Mouse (Mus musculus) MEL (cell line): ENCODE measurements around the gene Sox5. TPM values are rescaled to one million over a fixed set of nuclear protein-coding genes. Genes with fewer than 3 reads are reported as not detected.

Experiments used
- DNase-seq: peaks from one replicate; pipeline ENCODE4 v3.0.0; 2011; ENCODE audit warnings: low read depth, low spot score
- H3K27ac ChIP-seq: 2 replicates; pipeline ENCODE4 v1.5.1; 2012; ENCODE audit warnings: low read depth, mild to moderate bottlenecking, control low read depth, low read length, moderate library complexity; ENCODE audit not compliant: control insufficient read depth
- H3K27me3 ChIP-seq, 2 experiments: fragments of 150-350 bp in 1 of 2; sonication (generic) in 1 of 2; 2 replicates each; pipeline ENCODE4 v1.6.1; 2012; ENCODE audit warnings: low read length in 2 of 2, mild to moderate bottlenecking in 2 of 2, improper control_type of control experiment in 1 of 2, moderate library complexity in 1 of 2; ENCODE audit not compliant: insufficient read depth in 2 of 2, control insufficient read depth in 1 of 2
- H3K36me3 ChIP-seq, 2 experiments: 2 replicates each; pipeline ENCODE4 v1.6.1; 2012 to 2014; ENCODE audit warnings: low read length in 2 of 2, improper control_type of control experiment in 1 of 2, inconsistent platforms in 1 of 2, mild to moderate bottlenecking in 1 of 2; ENCODE audit not compliant: insufficient read depth in 2 of 2, control insufficient read depth in 1 of 2
- H3K4me1 ChIP-seq, 2 experiments: fragments of 150-350 bp in 1 of 2; sonication (generic) in 1 of 2; 2 replicates each; pipeline ENCODE4 v1.6.1; 2012; ENCODE audit warnings: low read length in 2 of 2, improper control_type of control experiment in 1 of 2, mild to moderate bottlenecking in 1 of 2; ENCODE audit not compliant: insufficient read depth in 2 of 2, control insufficient read depth in 1 of 2
- H3K4me3 ChIP-seq, 2 experiments: fragments of 150-350 bp in 1 of 2; sonication (generic) in 1 of 2; 2 replicates each; pipeline ENCODE4 v1.5.1; 2012; ENCODE audit warnings: low read depth in 2 of 2, low read length in 2 of 2, mild to moderate bottlenecking in 2 of 2, moderate library complexity in 2 of 2, control low read depth in 1 of 2, improper control_type of control experiment in 1 of 2; ENCODE audit not compliant: control insufficient read depth in 1 of 2, insufficient read depth in 1 of 2
- H3K79me2 ChIP-seq: 2 replicates; pipeline ENCODE4 v1.6.1; 2012; ENCODE audit warnings: mild to moderate bottlenecking, low read length, moderate library complexity; ENCODE audit not compliant: control insufficient read depth, poor library complexity, insufficient read depth
- H3K9ac ChIP-seq: 2 replicates; pipeline ENCODE4 v1.6.1; 2012; ENCODE audit warnings: low read depth, mild to moderate bottlenecking, control low read depth, low read length, moderate library complexity; ENCODE audit not compliant: control insufficient read depth, poor library complexity, severe bottlenecking
- H3K9me3 ChIP-seq: fragments of 150-350 bp; sonication (generic); replicated peaks from 2 replicates; pipeline ENCODE4 v1.6.1; 2012; ENCODE audit warnings: mild to moderate bottlenecking, low read length, improper control_type of control experiment, moderate library complexity; ENCODE audit not compliant: insufficient read depth
- CHD1 ChIP-seq: IDR thresholded peaks from 2 replicates; pipeline ENCODE4 v1.6.1; 2012; ENCODE audit warnings: low read depth, mild to moderate bottlenecking, inconsistent platforms, low read length, improper control_type of control experiment
- E2F4 ChIP-seq: IDR thresholded peaks from 2 replicates; pipeline ENCODE4 v1.6.1; 2011; ENCODE audit warnings: low read depth, low read length, improper control_type of control experiment, borderline replicate concordance
- EP300 ChIP-seq, 2 experiments: IDR thresholded peaks; 2 replicates each; pipeline ENCODE4 v1.6.1; 2011; ENCODE audit warnings: improper control_type of control experiment in 2 of 2, low read length in 2 of 2, low read depth in 1 of 2, mild to moderate bottlenecking in 1 of 2
- ETS1 ChIP-seq: IDR thresholded peaks from 2 replicates; pipeline ENCODE4 v1.6.1; 2012; ENCODE audit warnings: low read depth, mild to moderate bottlenecking, inconsistent platforms, low read length, improper control_type of control experiment, moderate library complexity
- GABPA ChIP-seq: IDR thresholded peaks from 2 replicates; pipeline ENCODE4 v1.6.1; 2012; ENCODE audit warnings: low read depth, mild to moderate bottlenecking, inconsistent platforms, low read length, improper control_type of control experiment, moderate library complexity
- JUND ChIP-seq: IDR thresholded peaks from 2 replicates; pipeline ENCODE4 v1.6.1; 2011; ENCODE audit warnings: low read depth, mild to moderate bottlenecking, improper control_type of control experiment, low read length
- MAZ ChIP-seq: IDR thresholded peaks from 2 replicates; pipeline ENCODE4 v1.6.1; 2012; ENCODE audit warnings: low read depth, mild to moderate bottlenecking, inconsistent platforms, low read length, improper control_type of control experiment
- MYB ChIP-seq: IDR thresholded peaks from 2 replicates; pipeline ENCODE4 v1.6.1; 2011; ENCODE audit warnings: mild to moderate bottlenecking, low read depth, low read length, improper control_type of control experiment
- NELFE ChIP-seq: IDR thresholded peaks from 2 replicates; pipeline ENCODE4 v1.6.1; 2011; ENCODE audit warnings: low read depth, low read length, improper control_type of control experiment
- NRF1 ChIP-seq: IDR thresholded peaks from 2 replicates; pipeline ENCODE4 v1.6.1; 2014; ENCODE audit warnings: low read depth, mild to moderate bottlenecking, inconsistent platforms, low read length, improper control_type of control experiment, moderate library complexity; ENCODE audit not compliant: poor library complexity, insufficient read depth, severe bottlenecking
- POLR2AphosphoS5 ChIP-seq: IDR thresholded peaks from 2 replicates; pipeline ENCODE4 v1.6.1; 2012; ENCODE audit warnings: low read depth, borderline replicate concordance, mild to moderate bottlenecking, inconsistent platforms, low read length, moderate library complexity, mixed read lengths
- TCF12 ChIP-seq: IDR thresholded peaks from 2 replicates; pipeline ENCODE4 v1.6.1; 2014; ENCODE audit warnings: low read depth, mild to moderate bottlenecking, inconsistent platforms, low read length, improper control_type of control experiment, moderate library complexity
- UBTF ChIP-seq: IDR thresholded peaks from 2 replicates; pipeline ENCODE4 v1.6.1; 2012; ENCODE audit warnings: low read depth, mild to moderate bottlenecking, inconsistent platforms, low read length, improper control_type of control experiment, moderate library complexity, borderline replicate concordance; ENCODE audit not compliant: insufficient read depth
- USF1 ChIP-seq: IDR thresholded peaks from 2 replicates; pipeline ENCODE4 v1.6.1; 2014; ENCODE audit warnings: low read depth, mild to moderate bottlenecking, inconsistent platforms, low read length, improper control_type of control experiment, moderate library complexity
- USF2 ChIP-seq, 2 experiments: IDR thresholded peaks; 2 replicates each; pipeline ENCODE4 v1.6.1; 2011 to 2012; ENCODE audit warnings: improper control_type of control experiment in 2 of 2, low read length in 2 of 2, borderline replicate concordance in 1 of 2, inconsistent platforms in 1 of 2, low read depth in 1 of 2, mild to moderate bottlenecking in 1 of 2; ENCODE audit not compliant: insufficient read depth in 1 of 2
- ZC3H11A ChIP-seq: IDR thresholded peaks from 2 replicates; pipeline ENCODE4 v1.6.1; 2012; ENCODE audit warnings: low read depth, mild to moderate bottlenecking, inconsistent platforms, low read length, improper control_type of control experiment
- ZNF384 ChIP-seq: IDR thresholded peaks from 2 replicates; pipeline ENCODE4 v1.6.1; 2012; ENCODE audit warnings: low read depth, mild to moderate bottlenecking, inconsistent platforms, low read length, improper control_type of control experiment
- polyA plus RNA-seq, 2 experiments: library from polyadenylated mRNA; stranded (reverse) in 1 of 2; unstranded in 1 of 2; fragments of >175 nt in 1 of 2; fragments of >200 nt in 1 of 2; gene quantifications; 2 replicates each; pipeline versions ENCODE4 v1.2.1 to v1.2.4; 2012; ENCODE audit warnings: low replicate concordance in 2 of 2, low read depth in 1 of 2; ENCODE audit not compliant: insufficient read length in 2 of 2, insufficient read depth in 1 of 2, missing spikeins in 1 of 2
- total RNA-seq: library from RNA; depleted of rRNA; stranded (reverse); fragments of 300-350 nt; gene quantifications from 2 replicates; pipeline ENCODE4 v1.2.3, GENCODE M21; 2012

Gene Sox5
- total and polyA plus RNA-seq, 3 experiments = 0.19 to 3.0 TPM; not detected in 1

- no peaks in the 10 kb centered on the region for H3K36me3 ChIP-seq
- no peak overlapping the region for H3K4me3 ChIP-seq
- H3K9ac ChIP-seq = no peak overlapping the region
- no peak for TF ChIP-seq MYB
- TF ChIP-seq CHD1 = no peak
- TF ChIP-seq EP300 (IDR thresholded peaks at IDR 0.05; ENCODE audit: low read depth in 1 of 2, low read length in 2 of 2) = no peak
- TF ChIP-seq UBTF = no peak
- no peak for TF ChIP-seq GABPA
- no peak for TF ChIP-seq USF2 (IDR thresholded peaks at IDR 0.05; ENCODE audit: borderline replicate concordance in 1 of 2, insufficient read depth in 1 of 2, low read depth in 1 of 2, low read length in 2 of 2)
- no peak for TF ChIP-seq E2F4
- H3K27me3 ChIP-seq = no peaks in the 10 kb centered on the region
- no peak for DNase-seq
- H3K27ac ChIP-seq = no peak overlapping the region
- no peaks in the 10 kb centered on the region for H3K9me3 ChIP-seq
- no peaks in the 10 kb centered on the region for H3K79me2 ChIP-seq
- no peaks in the 10 kb centered on the region for H3K4me1 ChIP-seq
These were observed 240.5 kb downstream of the Sox5 start for GRCm38 (mm10) chr6:144541316-144541715.

- H3K9me3 ChIP-seq = no peaks in the 10 kb centered on the region
- H3K36me3 ChIP-seq = no peaks in the 10 kb centered on the region
- H3K9ac ChIP-seq = no peak overlapping the region
- no peak for DNase-seq
- H3K27me3 ChIP-seq = no peaks in the 10 kb centered on the region
- no peaks in the 10 kb centered on the region for H3K79me2 ChIP-seq
- TF ChIP-seq EP300 (IDR thresholded peaks at IDR 0.05; ENCODE audit: low read depth in 1 of 2, low read length in 2 of 2) = no peak
- no peak for TF ChIP-seq POLR2AphosphoS5
- TF ChIP-seq NRF1 = no peak
- TF ChIP-seq TCF12 = no peak
- no peak for TF ChIP-seq ETS1
- no peak for TF ChIP-seq ZNF384
- TF ChIP-seq NELFE = no peak
- no peak overlapping the region for H3K27ac ChIP-seq
- no peak overlapping the region for H3K4me3 ChIP-seq
- no peaks in the 10 kb centered on the region for H3K4me1 ChIP-seq
These were observed 242.2 kb downstream of the Sox5 start for GRCm38 (mm10) chr6:144539439-144540192.

DNA sequence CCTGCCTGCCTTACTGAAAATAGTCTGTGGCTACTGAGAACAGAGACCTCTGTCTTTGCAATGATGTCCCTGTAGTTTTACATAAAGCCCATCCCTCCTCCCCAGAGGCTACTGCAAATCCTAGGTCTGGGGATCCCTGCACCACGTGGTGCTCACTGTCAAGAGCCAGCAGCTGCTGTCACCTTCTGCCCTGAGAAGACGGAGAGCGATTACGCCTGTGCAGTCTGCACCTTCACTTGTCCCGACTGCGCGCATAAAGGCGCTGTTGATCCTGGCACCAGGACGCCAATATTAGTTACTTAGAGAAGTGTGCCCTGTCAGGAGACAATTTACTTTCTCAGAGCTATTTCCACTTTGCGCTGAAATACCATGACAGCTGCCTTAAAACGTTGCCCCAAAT, 258.3 kb downstream of the Sox5 start:
- Histone ChIP-seq H3K36me3 (no peaks in the 10 kb centered on the region), H3K9ac (no peak overlapping the region), H3K79me2 (no peaks in the 10 kb centered on the region), H3K9me3 (no peaks in the 10 kb centered on the region), H3K27ac (no peak overlapping the region), H3K27me3 (no peaks in the 10 kb centered on the region), H3K4me1 (no peaks in the 10 kb centered on the region), H3K4me3 (no peak overlapping the region)
- DNase-seq = no peak
- TF ChIP-seq USF1 (no peak), ZC3H11A (no peak), MAZ (no peak), JUND (no peak)
